Mouse (Mus musculus) neural tube, embryonic 12.5 days (tissue): Measurements from ENCODE around the gene Ap2m1. TPM values are rescaled to one million over a fixed set of nuclear protein-coding genes. Genes with fewer than 3 reads are reported as not detected.
"Not testable (repeated sequence)": the region's sequence is repeated elsewhere in the genome, so short reads cannot be mapped to it uniquely, and the experiment has no call there.

Source experiments
- ATAC-seq: fragments of 200-750 bp; cut with Nextera tagmentation; 2 replicates; pipeline ENCODE4 v1.8.0; 2017; ENCODE audit warnings: low read depth, mild to moderate bottlenecking, moderate TSS enrichment, moderate library complexity; ENCODE audit not compliant: low FRiP score
- H3K27ac ChIP-seq: fragments of 300-500 bp; sonication (generic); 2 replicates; pipeline ENCODE4 v1.5.1; 2016
- H3K27me3 ChIP-seq: fragments of 300-500 bp; sonication (generic); replicated peaks from 2 replicates; pipeline ENCODE4 v1.6.1; 2016; ENCODE audit warnings: mild to moderate bottlenecking
- H3K36me3 ChIP-seq: fragments of 300-500 bp; sonication (generic); 2 replicates; pipeline ENCODE4 v1.6.1; 2016; ENCODE audit warnings: mild to moderate bottlenecking
- H3K4me1 ChIP-seq: fragments of 300-500 bp; sonication (generic); 2 replicates; pipeline ENCODE4 v1.6.1; 2016
- H3K4me2 ChIP-seq: fragments of 300-500 bp; sonication (generic); replicated peaks from 2 replicates; pipeline ENCODE4 v1.6.1; 2016; ENCODE audit warnings: mild to moderate bottlenecking
- H3K4me3 ChIP-seq: fragments of 300-500 bp; sonication (generic); 2 replicates; pipeline ENCODE4 v1.5.1; 2016
- H3K9ac ChIP-seq: fragments of 300-500 bp; sonication (generic); 2 replicates; pipeline ENCODE4 v1.6.1; 2016; ENCODE audit warnings: mild to moderate bottlenecking
- H3K9me3 ChIP-seq: fragments of 300-500 bp; sonication (generic); 2 replicates; pipeline ENCODE4 v1.6.1; 2016; ENCODE audit warnings: mild to moderate bottlenecking
- WGBS: fragments of 180-500 bp; shearing (Covaris S2); methylation state at CpG from one replicate; pipeline ENCODE4 v1.1.7; 2016; 5-methylcytosine and 5-hydroxymethylcytosine counted together
- polyA plus RNA-seq: library from polyadenylated mRNA; unstranded; fragments of >200 nt; fragmentation: Nextera tagmentation; extraction: Ambion mirVana; gene quantifications from 2 replicates; pipeline ENCODE4 v1.2.1, GENCODE M21; 2016

The Ap2m1 gene
- polyA plus RNA-seq, result 922 and 966 TPM in 2 replicates

- peak; percentile 97 for ATAC-seq
- peak within 1 kb of the TSS; percentile 74 for H3K27ac ChIP-seq
- H3K4me3 ChIP-seq, result peak within 1 kb of the TSS; percentile 89
- no peaks in the 10 kb centered on the region for H3K9me3 ChIP-seq
- WGBS, result under 1% methylated on average over 52 of the region's 52 CpGs
- peak within 1 kb of the TSS; percentile 66 for H3K4me2 ChIP-seq
- peaks cover 28% of the 10 kb centered on the region for H3K4me1 ChIP-seq
- no peaks in the 10 kb centered on the region for H3K27me3 ChIP-seq
- H3K9ac ChIP-seq, result peak within 1 kb of the TSS; percentile 93
- H3K36me3 ChIP-seq, result peaks cover 59% of the 10 kb centered on the region
Measured at GRCm38 (mm10) chr16:20535296-20536080, at the start of gene Ap2m1. TSS of gene Ap2m1 (plus strand) at chr16:20535478.

GRCm38 (mm10) chr16:20486048-20486447 is 49.2 kb upstream of the Ap2m1 start:
- H3K4me2 ChIP-seq, result no peak overlapping the region
- H3K4me1 ChIP-seq, result no peaks in the 10 kb centered on the region
- H3K4me3 ChIP-seq, result no peak overlapping the region
- no peak overlapping the region for H3K9ac ChIP-seq
- WGBS, result 48% methylated on average over 3 of the region's 3 CpGs
- H3K36me3 ChIP-seq, result no peaks in the 10 kb centered on the region
- H3K9me3 ChIP-seq, result no peaks in the 10 kb centered on the region
- no peaks in the 10 kb centered on the region for H3K27me3 ChIP-seq
- no peak for ATAC-seq
- H3K27ac ChIP-seq, result no peak overlapping the region

DNA sequence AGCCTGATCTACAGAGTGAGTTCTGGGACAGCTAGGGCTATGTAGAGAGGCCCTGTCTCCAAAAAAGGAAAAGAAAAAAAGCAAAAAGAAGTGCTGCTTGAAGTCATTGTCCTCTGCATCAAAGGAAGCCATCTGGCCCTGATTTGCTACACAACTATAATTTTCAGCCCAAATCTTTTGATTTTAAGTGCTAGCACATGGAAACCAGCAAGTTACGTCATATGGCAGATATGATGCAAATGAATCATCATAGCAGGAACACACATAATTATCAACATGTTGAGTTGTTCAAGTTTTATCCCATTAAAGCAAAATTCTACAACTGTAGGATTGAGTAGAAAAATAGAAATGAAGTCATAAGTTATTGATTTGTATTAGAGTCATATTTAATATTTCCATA is 47.1 kb upstream of the Ap2m1 start:
- Histone ChIP-seq H3K27me3 (no peaks in the 10 kb centered on the region), H3K9ac (no peak overlapping the region), H3K9me3 (no peaks in the 10 kb centered on the region), H3K4me1 (no peaks in the 10 kb centered on the region), H3K4me2 (no peak overlapping the region), H3K36me3 (no peaks in the 10 kb centered on the region), H3K27ac (no peak overlapping the region), H3K4me3 (no peak overlapping the region)
- ATAC-seq, result no peak
- 88% methylated on average over 1 of the region's 1 CpGs for WGBS

GRCm38 (mm10) chr16:20488751-20489150 is 46.5 kb upstream of the Ap2m1 start:
- not testable (repeated sequence) for H3K9ac ChIP-seq, H3K36me3 ChIP-seq, H3K4me2 ChIP-seq, ATAC-seq, H3K4me1 ChIP-seq, H3K9me3 ChIP-seq, H3K4me3 ChIP-seq, H3K27me3 ChIP-seq, H3K27ac ChIP-seq
- whole genome bisulfite sequencing, result 84% methylated on average over 9 of the region's 9 CpGs

- Histone ChIP-seq H3K4me3 (no peak overlapping the region), H3K27me3 (no peaks in the 10 kb centered on the region), H3K4me1 (no peaks in the 10 kb centered on the region), H3K4me2 (no peak overlapping the region), H3K27ac (no peak overlapping the region), H3K9me3 (no peaks in the 10 kb centered on the region), H3K36me3 (no peaks in the 10 kb centered on the region), H3K9ac (no peak overlapping the region)
- no peak for ATAC-seq
- WGBS, result 83% methylated on average over 2 of the region's 2 CpGs
Measured at GRCm38 (mm10) chr16:20489233-20489632, 46.0 kb upstream of the Ap2m1 start.

DNA sequence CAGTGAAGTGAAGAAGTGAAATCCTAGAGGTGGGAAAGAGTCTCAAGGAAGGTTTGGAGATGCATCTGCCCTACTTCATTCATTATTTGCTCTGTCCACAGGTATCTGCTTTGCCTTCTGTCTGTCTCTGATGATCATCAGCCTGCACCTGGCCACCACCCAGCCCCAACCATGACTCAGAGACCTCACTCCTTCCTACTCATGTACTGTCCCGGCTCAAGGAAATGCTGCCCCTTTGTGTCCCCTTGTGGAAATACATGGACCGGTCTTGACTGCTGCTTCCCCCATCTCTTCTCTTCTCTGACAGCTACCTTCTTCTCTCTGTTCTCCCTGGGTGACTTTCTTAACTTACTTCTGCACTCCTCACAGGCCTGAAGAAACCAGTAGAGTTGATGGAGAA is 44.7 kb upstream of the Ap2m1 start:
- Histone ChIP-seq H3K4me3 (no peak overlapping the region), H3K27ac (no peak overlapping the region), H3K36me3 (no peaks in the 10 kb centered on the region), H3K4me1 (no peaks in the 10 kb centered on the region), H3K27me3 (no peaks in the 10 kb centered on the region), H3K9me3 (no peaks in the 10 kb centered on the region), H3K9ac (no peak overlapping the region), H3K4me2 (no peak overlapping the region)
- WGBS, result 47% methylated on average over 2 of the region's 2 CpGs
- ATAC-seq, result no peak

DNA sequence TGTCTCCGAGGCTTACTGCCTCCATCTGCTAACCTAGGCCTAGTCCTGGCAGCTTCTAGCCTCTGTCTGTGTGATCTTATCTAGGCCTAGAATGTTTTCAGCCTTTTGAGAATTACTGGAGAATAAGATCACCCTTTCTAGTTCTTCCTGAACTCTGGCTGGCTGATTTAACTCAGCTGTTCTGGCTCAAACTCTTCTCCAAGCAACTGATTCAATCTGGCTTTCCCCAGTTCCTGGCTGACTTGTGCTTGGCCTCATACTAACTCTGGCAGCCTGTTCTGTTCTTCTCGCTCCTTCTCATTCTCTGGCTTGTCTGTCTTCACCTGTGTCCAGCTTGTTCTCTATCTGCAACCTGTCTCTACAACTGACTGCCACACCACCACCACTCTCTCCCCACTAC is 44.0 kb upstream of the Ap2m1 start:
- no peak for ATAC-seq
- Histone ChIP-seq H3K27ac (no peak overlapping the region), H3K4me1 (no peaks in the 10 kb centered on the region), H3K36me3 (no peaks in the 10 kb centered on the region), H3K4me3 (no peak overlapping the region), H3K9ac (no peak overlapping the region), H3K4me2 (no peak overlapping the region), H3K9me3 (no peaks in the 10 kb centered on the region), H3K27me3 (no peaks in the 10 kb centered on the region)
- 84% methylated on average over 2 of the region's 2 CpGs for WGBS

GRCm38 (mm10) chr16:20493452-20493851 is 41.8 kb upstream of the Ap2m1 start:
- 76% methylated on average over 2 of the region's 2 CpGs for WGBS
- H3K27ac ChIP-seq, result no peak overlapping the region
- H3K9ac ChIP-seq, result no peak overlapping the region
- peaks cover 4% of the 10 kb centered on the region; the same call in 1 of the 2 replicates for H3K27me3 ChIP-seq
- peaks cover 8% of the 10 kb centered on the region for H3K4me1 ChIP-seq
- H3K4me2 ChIP-seq, result no peak overlapping the region
- H3K4me3 ChIP-seq, result no peak overlapping the region
- ATAC-seq, result no peak
- no peaks in the 10 kb centered on the region for H3K9me3 ChIP-seq
- no peaks in the 10 kb centered on the region for H3K36me3 ChIP-seq

- H3K27ac ChIP-seq, result no peak overlapping the region
- peaks cover 4% of the 10 kb centered on the region; the same call in 1 of the 2 replicates for H3K27me3 ChIP-seq
- 0 out of 2 replicates have a peak, but pooled peaks have one; percentile 10 for ATAC-seq
- peak overlapping the region; percentile 19 for H3K4me3 ChIP-seq
- 24% methylated on average over 25 of the region's 25 CpGs for WGBS
- no peaks in the 10 kb centered on the region for H3K9me3 ChIP-seq
- peaks cover 13% of the 10 kb centered on the region for H3K36me3 ChIP-seq
- H3K4me2 ChIP-seq, result peak overlapping the region; percentile 59
- H3K4me1 ChIP-seq, result peaks cover 12% of the 10 kb centered on the region
- H3K9ac ChIP-seq, result no peak overlapping the region
Measured at GRCm38 (mm10) chr16:20496671-20497600, 38.3 kb upstream of the Ap2m1 start.

GRCm38 (mm10) chr16:20497980-20498676 is 37.1 kb upstream of the Ap2m1 start:
- Histone ChIP-seq H3K27me3 (peaks cover 4% of the 10 kb centered on the region; the same call in 1 of the 2 replicates), H3K27ac (no peak overlapping the region), H3K9me3 (no peaks in the 10 kb centered on the region), H3K4me3 (peak overlapping the region; percentile 87), H3K9ac (peak overlapping the region; percentile 90; the same call in 1 of the 2 replicates), H3K4me2 (peak overlapping the region; percentile 81), H3K4me1 (peaks cover 12% of the 10 kb centered on the region), H3K36me3 (peaks cover 25% of the 10 kb centered on the region)
- ATAC-seq, result no peak
- WGBS, result 10% methylated on average over 16 of the region's 16 CpGs

GRCm38 (mm10) chr16:20498677-20499475 is 36.4 kb upstream of the Ap2m1 start, which contains the start of gene Eif2b5:
TSS of gene Eif2b5 (plus strand) at chr16:20498817.
- Histone ChIP-seq H3K27me3 (peaks cover 4% of the 10 kb centered on the region; the same call in 1 of the 2 replicates), H3K4me2 (peak within 1 kb of the TSS; percentile 81), H3K9me3 (no peaks in the 10 kb centered on the region), H3K27ac (peak within 1 kb of the TSS; percentile 74), H3K4me3 (peak within 1 kb of the TSS; percentile 87), H3K9ac (peak within 1 kb of the TSS; percentile 90), H3K4me1 (peaks cover 12% of the 10 kb centered on the region), H3K36me3 (peaks cover 32% of the 10 kb centered on the region)
- under 1% methylated on average over 49 of the region's 49 CpGs for WGBS
- ATAC-seq, result peak; percentile 93
